In genomic region chr11:87972829-87973228, GRCm38 (mm10) we compare ENCODE assay signal across 26 mouse cellular contexts. TPM values are rescaled to one million over a fixed set of nuclear protein-coding genes. Genes with fewer than 3 reads are reported as not detected.
DNase-seq lines count a peak whose midpoint lies in the region; ATAC-seq and TF ChIP-seq lines count a peak whose summit lies in the region.
"Had no signal": no experiment of that assay in that cellular context is flagged by ENCODE, and none has a peak within 500 bp of the region (broad histone marks: within the 10 kb centered on the region; RNA-seq: fewer than 3 reads in every experiment).

No protein-coding gene starts in this region.

- H3K36me3 ChIP-seq in intestine, embryonic 15.5 days, result no peaks in the 10 kb centered on the region
- H3K36me3 ChIP-seq in intestine, postnatal 0 days (ENCODE audit: control insufficient read depth, insufficient read depth), result peaks cover 7% of the 10 kb centered on the region
- no peaks in the 10 kb centered on the region for H3K36me3 ChIP-seq in stomach, embryonic 16.5 days (ENCODE audit: control insufficient read depth, insufficient read depth, low read length)

- ATAC-seq in intestine, embryonic 15.5 days, result peak; percentile 71
- peak; percentile 72 for ATAC-seq in intestine, postnatal 0 days
- peak; percentile 30; the same call in 1 of the 2 replicates for ATAC-seq in stomach, embryonic 16.5 days (ENCODE audit: insufficient read depth, low FRiP score)
- ATAC-seq in activated CD4-positive, CD25-positive, alpha-beta regulatory T cell, adult 4 months, result no peak
- ATAC-seq: forebrain, embryonic 14.5 days; forebrain, embryonic 16.5 days; Patski had no signal

- TF ChIP-seq CTCF in intestine, postnatal 0 days (IDR thresholded peaks at IDR 0.05; ENCODE audit: low read depth), result no peak
- TF ChIP-seq CTCF in cerebellum, adult 2 months (IDR thresholded peaks at IDR 0.05; ENCODE audit: borderline replicate concordance, insufficient read depth, low read depth, low read length), result no peak

- WGBS in intestine, embryonic 15.5 days, result 65% methylated on average over 6 of the region's 6 CpGs
- 60% methylated on average over 6 of the region's 6 CpGs for WGBS in intestine, postnatal 0 days
- 72% methylated on average over 6 of the region's 6 CpGs for WGBS in stomach, embryonic 16.5 days
- WGBS in cerebellum, adult 2 months, result 82% methylated on average over 6 of the region's 6 CpGs

- no peak overlapping the region for H3K4me2 ChIP-seq in intestine, embryonic 15.5 days (replicated peaks)
- no peak overlapping the region for H3K4me2 ChIP-seq in intestine, postnatal 0 days (replicated peaks; ENCODE audit: low read depth)
- H3K4me2 ChIP-seq in stomach, embryonic 16.5 days (ENCODE audit: low read depth, low read length), result no peak overlapping the region
- H3K4me2 ChIP-seq: embryonic facial prominence, embryonic 13.5 days; embryonic facial prominence, embryonic 15.5 days; forebrain, embryonic 12.5 days had no signal

- H3K9me3 ChIP-seq in intestine, embryonic 15.5 days, result no peaks in the 10 kb centered on the region
- no peaks in the 10 kb centered on the region for H3K9me3 ChIP-seq in intestine, postnatal 0 days (ENCODE audit: control insufficient read depth)
- H3K9me3 ChIP-seq in stomach, embryonic 16.5 days (replicated peaks; ENCODE audit: control insufficient read depth, low read length), result no peaks in the 10 kb centered on the region
- H3K9me3 ChIP-seq: embryonic facial prominence, embryonic 13.5 days; embryonic facial prominence, embryonic 15.5 days; forebrain, embryonic 10.5 days; forebrain, embryonic 12.5 days had no signal

- no peak overlapping the region for H3K27ac ChIP-seq in intestine, embryonic 15.5 days
- no peak overlapping the region for H3K27ac ChIP-seq in intestine, postnatal 0 days (ENCODE audit: low read depth, low read length)
- H3K27ac ChIP-seq in stomach, embryonic 16.5 days (ENCODE audit: low read length), result no peak overlapping the region
- H3K27ac ChIP-seq in cerebellum, adult 2 months (ENCODE audit: insufficient read depth, low read length), result no peak overlapping the region
- H3K27ac ChIP-seq: embryonic facial prominence, embryonic 13.5 days; embryonic facial prominence, embryonic 15.5 days; forebrain, embryonic 10.5 days; forebrain, embryonic 12.5 days had no signal

- no peak for TF ChIP-seq POLR2A in cerebellum, adult 2 months (IDR thresholded peaks at IDR 0.05; ENCODE audit: borderline replicate concordance, insufficient read depth, low read length)

- no peak overlapping the region for H3K9ac ChIP-seq in intestine, embryonic 15.5 days
- H3K9ac ChIP-seq in intestine, postnatal 0 days (ENCODE audit: low read depth, low read length), result no peak overlapping the region
- no peak overlapping the region for H3K9ac ChIP-seq in stomach, embryonic 16.5 days (ENCODE audit: low read length)
- H3K9ac ChIP-seq: embryonic facial prominence, embryonic 13.5 days; embryonic facial prominence, embryonic 15.5 days; forebrain, embryonic 12.5 days had no signal

- no peak for DNase-seq in spleen, postnatal 36 days (ENCODE audit: low spot score in 2 of 2)
- DNase-seq in cerebellum, postnatal 10 days, result no peak
- DNase-seq in cerebellum, adult 2 months, result no peak
- DNase-seq: adrenal gland, adult 2 months; adrenal gland, postnatal 10 days; adrenal gland, postnatal 25 days; cerebellum, adult 11 months; cerebellum, adult 18-20 months; cerebellum, adult 9-10 months; cerebellum, postnatal 14 days; cerebellum, postnatal 36 days; embryo, embryonic 11 days had no signal

- H3K4me1 ChIP-seq in intestine, embryonic 15.5 days (replicated peaks), result peaks cover 9% of the 10 kb centered on the region; the same call in 1 of the 2 replicates
- H3K4me1 ChIP-seq in intestine, postnatal 0 days (replicated peaks; ENCODE audit: control insufficient read depth, insufficient read depth, low read length), result 0 out of 2 replicates have a peak, but pooled peaks cover 1% of the 10 kb centered on the region
- peaks cover 6% of the 10 kb centered on the region; the same call in 1 of the 2 replicates for H3K4me1 ChIP-seq in stomach, embryonic 16.5 days (ENCODE audit: control insufficient read depth, insufficient read depth, low read length)
- H3K4me1 ChIP-seq in cerebellum, adult 2 months (ENCODE audit: control insufficient read depth, insufficient read depth, low read length), result no peaks in the 10 kb centered on the region

- H3K27me3 ChIP-seq in intestine, embryonic 15.5 days (replicated peaks), result no peaks in the 10 kb centered on the region
- no peaks in the 10 kb centered on the region for H3K27me3 ChIP-seq in intestine, postnatal 0 days (replicated peaks; ENCODE audit: control insufficient read depth, insufficient read depth, low read length)
- H3K27me3 ChIP-seq in stomach, embryonic 16.5 days (ENCODE audit: control insufficient read depth, insufficient read depth, low read length), result no peaks in the 10 kb centered on the region
- no peaks in the 10 kb centered on the region for H3K27me3 ChIP-seq in cerebellum, adult 2 months (ENCODE audit: control insufficient read depth, insufficient read depth, low read length)
- H3K27me3 ChIP-seq: embryonic facial prominence, embryonic 13.5 days; embryonic facial prominence, embryonic 15.5 days; forebrain, embryonic 12.5 days; Patski had no signal

- H3K4me3 ChIP-seq in intestine, embryonic 15.5 days (replicated peaks), result no peak overlapping the region
- H3K4me3 ChIP-seq in intestine, postnatal 0 days (ENCODE audit: low read depth, low read length), result no peak overlapping the region
- no peak overlapping the region for H3K4me3 ChIP-seq in stomach, embryonic 16.5 days (replicated peaks; ENCODE audit: low read length)
- no peak overlapping the region for H3K4me3 ChIP-seq in cerebellum, adult 2 months (replicated peaks; ENCODE audit: insufficient read depth, low read depth, low read length)
- H3K4me3 ChIP-seq: embryonic facial prominence, embryonic 13.5 days; embryonic facial prominence, embryonic 15.5 days; erythroblast, embryonic 14.5 days; forebrain, embryonic 10.5 days; forebrain, embryonic 12.5 days had no signal

RNA-seq across cellular contexts. Expression of gene Dynll2, which starts 14.5 kb away (rescaled TPM):
- polyA plus RNA-seq in intestine, embryonic 15.5 days (2015; fragmentation: Nextera tagmentation; extraction: Ambion mirVana), result 27.7 and 27.8 TPM in 2 replicates
- 52.4 and 57.4 TPM in 2 replicates for polyA plus RNA-seq in intestine, postnatal 0 days (2015; fragmentation: Nextera tagmentation; extraction: Ambion mirVana)
- polyA plus RNA-seq in stomach, embryonic 16.5 days (2015; fragmentation: Nextera tagmentation; extraction: Ambion mirVana), result 14.6 and 16.5 TPM in 2 replicates
- 1 to 10 TPM; 4.3 to 4.4 TPM for polyA plus RNA-seq in activated CD4-positive, CD25-positive, alpha-beta regulatory T cell, adult 4 months (2017; shearing (Covaris generic))
- 453 and 497 TPM in 2 replicates for polyA plus RNA-seq in cerebellum, adult 2 months (2012; rRNA removed)

RNA-seq across cellular contexts. Expression of gene Olfr464, which starts 52.1 kb away (rescaled TPM):
- not detected in 2 replicates for polyA plus RNA-seq in intestine, embryonic 15.5 days (2015; fragmentation: Nextera tagmentation; extraction: Ambion mirVana)
- not detected in 2 replicates for polyA plus RNA-seq in intestine, postnatal 0 days (2015; fragmentation: Nextera tagmentation; extraction: Ambion mirVana)
- polyA plus RNA-seq in stomach, embryonic 16.5 days (2015; fragmentation: Nextera tagmentation; extraction: Ambion mirVana), result not detected in 2 replicates
- not detected for polyA plus RNA-seq in activated CD4-positive, CD25-positive, alpha-beta regulatory T cell, adult 4 months (2017; shearing (Covaris generic))
- not detected in 2 replicates for polyA plus RNA-seq in cerebellum, adult 2 months (2012; rRNA removed)
- polyA plus RNA-seq: adrenal gland, adult 2 months; C2C12; embryonic facial prominence, embryonic 11.5 days; embryonic facial prominence, embryonic 13.5 days; erythroblast, embryonic 14.5 days; forebrain, embryonic 10.5 days; forebrain, embryonic 12.5 days; forebrain, embryonic 14.5 days; forebrain, embryonic 16.5 days; Patski had no signal
